Mouse (Mus musculus) liver, adult 2 months (tissue): Measurements from ENCODE around the gene Tex37. TPM values are rescaled to one million over a fixed set of nuclear protein-coding genes. Genes with fewer than 3 reads are reported as not detected.

Experiments used
- DNase-seq: peaks from one replicate; pipeline ENCODE4 v3.0.0-alpha.2; 2011; ENCODE audit warnings: low read depth, low spot score; ENCODE audit errors: extremely low read depth
- H3K27ac ChIP-seq: fragments of 200-500 bp; replicated peaks from 2 replicates; pipeline ENCODE4 v1.5.1; 2012; ENCODE audit warnings: low read depth, mild to moderate bottlenecking, control low read depth, inconsistent platforms, low read length; ENCODE audit not compliant: insufficient read depth
- H3K27me3 ChIP-seq: fragments of 200-500 bp; 2 replicates; pipeline ENCODE4 v1.6.1; 2012; ENCODE audit warnings: mild to moderate bottlenecking, moderate library complexity, low read length, inconsistent platforms; ENCODE audit not compliant: control insufficient read depth, insufficient read depth
- H3K36me3 ChIP-seq: fragments of 200-500 bp; 2 replicates; pipeline ENCODE4 v1.6.1; 2012; ENCODE audit warnings: low read length, inconsistent platforms; ENCODE audit not compliant: control insufficient read depth, insufficient read depth
- H3K4me1 ChIP-seq: fragments of 200-500 bp; 2 replicates; pipeline ENCODE4 v1.6.1; 2011; ENCODE audit warnings: low read length; ENCODE audit not compliant: control insufficient read depth, insufficient read depth
- H3K4me3 ChIP-seq: fragments of 200-500 bp; 2 replicates; pipeline ENCODE4 v1.5.1; 2011; ENCODE audit warnings: low read depth, mild to moderate bottlenecking, control low read depth, low read length, moderate library complexity; ENCODE audit not compliant: insufficient read depth
- H3K79me2 ChIP-seq: fragments of 200-500 bp; 2 replicates; pipeline ENCODE4 v1.6.1; 2012; ENCODE audit warnings: inconsistent platforms, mild to moderate bottlenecking, low read length, moderate library complexity; ENCODE audit not compliant: control insufficient read depth, insufficient read depth
- H3K9ac ChIP-seq: fragments of 200-500 bp; 2 replicates; pipeline ENCODE4 v1.6.1; 2012; ENCODE audit warnings: low read depth, mild to moderate bottlenecking, control low read depth, inconsistent platforms, low read length
- CTCF ChIP-seq: fragments of 200-500 bp; IDR thresholded peaks from 2 replicates; pipeline ENCODE4 v1.5.1; 2011; ENCODE audit warnings: low read depth, low read length, control low read depth
- POLR2A ChIP-seq: fragments of 200-500 bp; IDR thresholded peaks from 2 replicates; pipeline ENCODE4 v1.6.1; 2011; ENCODE audit warnings: low read length, control low read depth; ENCODE audit not compliant: insufficient read depth; ENCODE audit errors: extremely low read depth
- WGBS: fragments of 180-500 bp; shearing (Covaris S2); methylation state at CpG from one replicate; pipeline ENCODE4 v1.1.7; 2018; 5-methylcytosine and 5-hydroxymethylcytosine counted together
- polyA plus RNA-seq: library from polyadenylated mRNA; depleted of rRNA; stranded (reverse); fragments of >200 nt; gene quantifications from 2 replicates; pipeline ENCODE4 v1.2.3, GENCODE M21; 2012
- total RNA-seq: library from RNA; depleted of rRNA; stranded (reverse); fragments of >200 nt; gene quantifications from 2 replicates; pipeline ENCODE4 v1.2.3, GENCODE M21; 2014

The Tex37 gene
- total and polyA plus RNA-seq, 2 experiments: not detected

DNA sequence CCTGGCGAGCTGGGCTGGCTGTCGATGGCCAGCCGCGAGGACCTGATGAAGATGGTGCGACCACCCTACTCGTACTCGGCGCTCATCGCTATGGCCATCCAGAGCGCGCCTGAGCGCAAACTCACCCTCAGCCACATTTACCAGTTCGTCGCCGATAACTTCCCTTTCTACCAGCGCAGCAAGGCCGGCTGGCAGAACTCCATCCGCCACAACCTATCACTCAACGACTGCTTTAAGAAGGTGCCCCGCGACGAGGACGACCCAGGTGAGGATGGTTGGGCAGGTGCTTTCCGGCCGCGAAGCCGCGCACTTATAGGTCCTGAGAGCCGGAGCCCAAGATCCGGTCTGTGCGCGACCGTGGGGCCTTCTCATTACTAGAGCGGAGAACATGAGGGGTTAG lies 38.2 kb upstream of the Tex37 start:
- no peaks in the 10 kb centered on the region for H3K79me2 ChIP-seq
- no peak for DNase-seq
- no peaks in the 10 kb centered on the region for H3K4me1 ChIP-seq
- no peak overlapping the region for H3K9ac ChIP-seq
- no peaks in the 10 kb centered on the region for H3K36me3 ChIP-seq
- peaks cover 20% of the 10 kb centered on the region for H3K27me3 ChIP-seq
- H3K27ac ChIP-seq: no peak overlapping the region
- TF ChIP-seq POLR2A (no peak), CTCF (no peak)
- no peak overlapping the region for H3K4me3 ChIP-seq
- WGBS: 3% methylated on average over 34 of the region's 34 CpGs

DNA sequence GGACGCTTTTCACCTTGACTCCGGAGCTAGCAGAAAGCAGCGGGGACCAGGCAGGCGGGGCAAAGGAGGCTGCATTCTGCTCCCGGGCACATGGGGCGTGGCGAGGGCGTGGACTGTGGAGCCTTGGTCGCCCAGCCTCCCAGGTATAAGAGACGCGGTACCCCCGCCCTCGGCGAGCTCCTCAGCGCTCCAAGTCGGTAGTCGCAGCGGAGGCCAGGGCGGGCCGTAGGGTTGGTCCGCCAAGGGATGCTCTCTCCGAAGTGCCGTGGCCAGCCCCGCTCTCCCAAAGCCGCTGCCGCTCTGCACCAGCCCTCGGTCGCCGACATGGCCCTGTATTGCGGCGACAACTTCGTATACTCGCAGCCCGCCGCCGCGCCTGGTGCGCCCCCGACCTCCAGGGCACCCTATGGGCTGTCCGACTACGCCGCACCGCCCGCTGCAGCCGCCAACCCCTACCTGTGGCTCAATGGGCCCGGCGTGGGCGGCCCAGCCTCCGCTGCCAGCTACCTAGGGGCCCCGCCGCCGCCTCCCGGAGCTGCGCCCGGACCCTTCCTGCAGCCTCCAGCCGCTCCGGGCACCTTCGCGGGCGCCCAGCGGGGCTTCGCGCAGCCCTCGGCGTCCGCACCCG lies 37.7 kb upstream of the Tex37 start, which contains the start of gene Foxi3:
Foxi3 (plus strand) TSS at position 247 of the 628 bp plus-strand sequence.
- Histone ChIP-seq H3K4me3 (no peak within 1 kb of the TSS), H3K4me1 (no peaks in the 10 kb centered on the region), H3K27ac (no peak within 1 kb of the TSS), H3K79me2 (no peaks in the 10 kb centered on the region), H3K27me3 (peaks cover 20% of the 10 kb centered on the region), H3K9ac (no peak within 1 kb of the TSS), H3K36me3 (no peaks in the 10 kb centered on the region)
- DNase-seq: no peak
- 2% methylated on average over 65 of the region's 67 CpGs for WGBS
- TF ChIP-seq CTCF (no peak), POLR2A (no peak)

DNA sequence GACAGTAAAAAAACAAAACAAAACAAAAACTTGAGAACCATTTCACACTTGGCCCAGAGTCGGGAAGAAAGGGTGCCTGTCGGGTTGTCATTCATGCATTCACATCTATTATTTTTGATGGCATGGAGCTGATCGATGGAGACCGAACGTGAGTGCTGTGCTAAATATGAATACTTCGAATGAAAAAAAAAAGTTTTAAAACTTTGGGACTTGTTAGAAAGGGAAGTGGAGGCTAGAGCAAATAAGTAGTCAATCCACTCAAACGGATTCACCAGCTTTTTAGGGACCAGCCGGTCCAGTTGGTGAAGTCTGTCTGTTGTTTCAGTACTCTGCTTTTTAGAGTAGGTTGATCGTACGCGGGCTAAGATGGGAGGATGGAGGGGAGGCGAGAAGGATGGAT lies 37.1 kb upstream of the Tex37 start:
- no peak for DNase-seq

DNA sequence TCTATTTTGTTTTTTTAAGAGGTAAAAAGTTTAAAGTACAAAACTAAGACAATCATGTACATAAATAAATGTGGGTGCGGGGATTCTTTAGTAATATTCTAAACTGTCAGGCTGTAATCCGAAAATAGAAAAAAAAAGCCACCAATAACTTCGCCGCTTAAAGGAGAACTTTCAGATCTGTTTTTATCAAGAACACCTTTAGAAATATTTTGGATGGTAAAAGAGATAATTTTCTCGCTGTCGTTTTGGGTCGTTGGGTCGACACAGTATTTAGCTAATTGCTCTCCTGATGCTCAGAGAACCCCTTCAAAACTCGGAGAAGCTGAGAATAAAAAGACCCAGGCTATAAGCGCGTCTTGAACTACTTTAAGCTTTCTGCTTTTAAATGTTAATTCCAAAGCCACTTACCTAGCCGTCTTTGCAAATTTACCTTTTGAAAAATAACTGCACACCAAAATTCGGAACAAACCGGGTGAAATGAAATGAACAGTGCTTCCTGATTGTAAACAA lies 36.6 kb upstream of the Tex37 start:
- TF ChIP-seq POLR2A: no peak
- TF ChIP-seq CTCF: no peak
- no peak for DNase-seq
- Histone ChIP-seq H3K36me3 (no peaks in the 10 kb centered on the region), H3K9ac (no peak overlapping the region), H3K79me2 (no peaks in the 10 kb centered on the region), H3K27me3 (peaks cover 23% of the 10 kb centered on the region), H3K27ac (no peak overlapping the region), H3K4me3 (no peak overlapping the region), H3K4me1 (no peaks in the 10 kb centered on the region)
- 9% methylated on average over 14 of the region's 14 CpGs for WGBS

More for the DNA sequence above, 37.1 kb upstream of the Tex37 start:
- Histone ChIP-seq H3K36me3 (no peaks in the 10 kb centered on the region), H3K27me3 (peaks cover 23% of the 10 kb centered on the region), H3K79me2 (no peaks in the 10 kb centered on the region), H3K27ac (no peak overlapping the region), H3K4me3 (no peak overlapping the region), H3K9ac (no peak overlapping the region), H3K4me1 (no peaks in the 10 kb centered on the region)
- no peak for TF ChIP-seq POLR2A
- no peak for TF ChIP-seq CTCF
- 6% methylated on average over 12 of the region's 12 CpGs for whole genome bisulfite sequencing

DNA sequence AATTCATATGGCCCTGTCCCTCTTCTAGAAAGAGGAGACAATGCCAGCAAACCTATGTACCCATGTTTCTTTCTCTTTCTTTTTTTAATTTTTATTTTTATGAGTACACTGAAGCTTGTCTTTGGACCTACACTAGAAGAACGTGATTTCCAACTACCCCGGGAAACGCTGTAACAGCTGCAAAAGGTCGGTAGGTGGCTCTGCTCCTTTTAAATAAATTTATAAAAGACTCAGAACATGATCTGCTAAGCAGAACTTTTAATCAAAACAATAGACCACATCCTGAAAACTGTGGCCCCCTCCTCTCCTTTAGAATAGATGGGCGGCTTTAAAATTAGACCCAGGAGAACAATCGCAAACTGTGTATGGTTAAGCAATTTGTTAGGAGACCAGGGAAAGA lies 35.3 kb upstream of the Tex37 start:
- Histone ChIP-seq H3K79me2 (no peaks in the 10 kb centered on the region), H3K9ac (no peak overlapping the region), H3K4me1 (no peaks in the 10 kb centered on the region), H3K27me3 (peaks cover 23% of the 10 kb centered on the region), H3K36me3 (no peaks in the 10 kb centered on the region), H3K27ac (no peak overlapping the region), H3K4me3 (no peak overlapping the region)
- WGBS: 19% methylated on average over 6 of the region's 6 CpGs
- peak; percentile 8 for DNase-seq
- TF ChIP-seq POLR2A (no peak), CTCF (no peak)

DNA sequence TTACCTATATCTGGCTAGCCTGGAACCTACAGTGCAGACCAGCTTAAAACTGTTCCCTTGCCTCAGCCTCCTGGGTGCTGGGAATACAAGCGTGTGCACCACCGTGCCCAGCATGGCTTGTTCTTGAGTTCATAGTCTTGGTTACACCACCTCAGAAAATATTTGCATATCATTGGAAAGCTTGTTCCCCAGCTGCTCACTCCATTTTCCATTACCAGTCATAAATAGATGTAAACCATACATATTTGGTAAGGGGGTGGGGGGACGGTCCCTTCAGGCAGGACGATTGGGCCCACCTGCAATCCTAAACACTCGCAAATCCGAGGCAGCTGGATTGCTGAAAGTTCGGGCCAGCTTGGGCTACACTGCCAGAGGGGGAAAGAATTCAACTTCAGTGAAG lies 34.5 kb upstream of the Tex37 start:
- no peak for TF ChIP-seq CTCF
- TF ChIP-seq POLR2A: no peak
- no peak overlapping the region for H3K4me3 ChIP-seq
- no peaks in the 10 kb centered on the region for H3K36me3 ChIP-seq
- H3K27me3 ChIP-seq: peaks cover 23% of the 10 kb centered on the region
- no peak for DNase-seq
- no peaks in the 10 kb centered on the region for H3K79me2 ChIP-seq
- 72% methylated on average over 7 of the region's 7 CpGs for WGBS
- no peaks in the 10 kb centered on the region for H3K4me1 ChIP-seq
- H3K9ac ChIP-seq: no peak overlapping the region
- no peak overlapping the region for H3K27ac ChIP-seq
